Mouse (Mus musculus) liver, postnatal 0 days (tissue): Measurements from ENCODE around the gene Cd22. TPM values are rescaled to one million over a fixed set of nuclear protein-coding genes. Genes with fewer than 3 reads are reported as not detected.
A peak's percentile ranks its signal among the peaks of the same experiment; 100 is the strongest.

ENCODE experiments used
- ATAC-seq: fragments of 200-750 bp; cut with Nextera tagmentation; 2 replicates; pipeline ENCODE4 v1.8.0; 2017; ENCODE audit warnings: mild to moderate bottlenecking, moderate library complexity
- DNase-seq: peaks from one replicate; pipeline ENCODE4 v3.0.0-alpha.2; 2016
- H3K27ac ChIP-seq: fragments of 300-500 bp; sonication (generic); 2 replicates; pipeline ENCODE4 v1.5.1; 2014; ENCODE audit warnings: antibody characterized with exemption, moderate library complexity, mild to moderate bottlenecking, low read depth
- H3K27me3 ChIP-seq: fragments of 300-500 bp; sonication (generic); 2 replicates; pipeline ENCODE4 v1.6.1; 2014; ENCODE audit warnings: low read length, control low read depth, mixed read lengths; ENCODE audit not compliant: insufficient read depth
- H3K36me3 ChIP-seq: fragments of 300-500 bp; sonication (generic); replicated peaks from 2 replicates; pipeline ENCODE4 v1.6.1; 2014; ENCODE audit warnings: mild to moderate bottlenecking, control low read depth, low read length, moderate library complexity, mixed read lengths; ENCODE audit not compliant: insufficient read depth
- H3K4me1 ChIP-seq: fragments of 300-500 bp; sonication (generic); 2 replicates; pipeline ENCODE4 v1.6.1; 2014; ENCODE audit warnings: antibody characterized with exemption, mild to moderate bottlenecking, control low read depth; ENCODE audit not compliant: insufficient read depth
- H3K4me2 ChIP-seq: fragments of 300-500 bp; sonication (generic); 2 replicates; pipeline ENCODE4 v1.6.1; 2014; ENCODE audit warnings: low read depth, mild to moderate bottlenecking, low read length, moderate library complexity, mixed read lengths
- H3K4me3 ChIP-seq: fragments of 300-500 bp; sonication (generic); 2 replicates; pipeline ENCODE4 v1.5.1; 2014; ENCODE audit warnings: low read depth, low read length
- H3K9ac ChIP-seq: fragments of 300-500 bp; sonication (generic); replicated peaks from 2 replicates; pipeline ENCODE4 v1.6.1; 2014; ENCODE audit warnings: mild to moderate bottlenecking, moderate library complexity
- H3K9me3 ChIP-seq: fragments of 300-500 bp; sonication (generic); 2 replicates; pipeline ENCODE4 v1.6.1; 2016; ENCODE audit warnings: mild to moderate bottlenecking, control low read depth, low read length, mixed read lengths
- CTCF ChIP-seq: sonication (generic); IDR thresholded peaks from 2 replicates; pipeline ENCODE4 v1.5.1; 2016; ENCODE audit warnings: antibody characterized with exemption, low read depth
- EP300 ChIP-seq: IDR thresholded peaks from 2 replicates; pipeline ENCODE4 v1.6.1; 2016; ENCODE audit warnings: antibody characterized with exemption, low read depth, mild to moderate bottlenecking
- WGBS: fragments of 180-500 bp; shearing (Covaris S2); extraction: QIAGEN DNeasy Blood & Tissue Kit; methylation state at CpG from one replicate; pipeline ENCODE4 v1.1.7; 2014; ENCODE audit not compliant: insufficient replicate concordance; 5-methylcytosine and 5-hydroxymethylcytosine counted together
- polyA plus RNA-seq: library from polyadenylated mRNA; unstranded; fragments of >200 nt; fragmentation: Nextera tagmentation; extraction: Ambion mirVana; gene quantifications from 2 replicates; pipeline ENCODE4 v1.2.1, GENCODE M21; 2015

The Cd22 gene
- polyA plus RNA-seq, 1 experiment from 2014 or later: 1.5 TPM

DNA sequence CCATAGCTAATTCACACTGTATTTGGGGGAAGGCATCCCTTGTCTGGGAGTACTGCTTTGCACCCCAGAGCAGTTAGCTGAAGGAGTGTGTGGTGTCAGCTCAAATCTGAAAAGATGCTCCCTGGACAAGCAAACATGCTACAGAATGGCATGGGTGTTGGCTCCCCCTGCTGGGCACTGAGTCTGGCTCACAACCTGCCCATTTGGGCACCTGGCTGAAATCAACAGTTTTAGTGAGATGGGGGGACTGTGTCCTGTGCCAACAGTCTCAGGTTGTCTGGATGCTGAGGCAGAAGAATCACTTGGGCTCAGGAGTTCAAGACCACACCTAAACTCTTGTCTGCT is 20.9 kb downstream of the Cd22 start:
- Histone ChIP-seq H3K9me3 (no peaks in the 10 kb centered on the region), H3K4me2 (no peak overlapping the region; the same call in 1 of the 2 replicates), H3K36me3 (no peaks in the 10 kb centered on the region), H3K9ac (no peak overlapping the region), H3K27ac (no peak overlapping the region), H3K27me3 (no peaks in the 10 kb centered on the region), H3K4me1 (0 out of 2 replicates have a peak, but pooled peaks cover 3% of the 10 kb centered on the region), H3K4me3 (no peak overlapping the region)
- DNase-seq (peak; percentile 85), ATAC-seq (peak; percentile 75)
- TF ChIP-seq EP300 (no peak), CTCF (peak; percentile 94)

GRCm38 (mm10) chr7:30857746-30858145 is 22.4 kb downstream of the Cd22 start:
- ATAC-seq: no peak
- 70% methylated on average over 1 of the region's 1 CpGs for WGBS
- H3K36me3 ChIP-seq: no peaks in the 10 kb centered on the region
- TF ChIP-seq EP300 (no peak), CTCF (no peak)
- H3K9ac ChIP-seq: no peak overlapping the region
- DNase-seq: no peak
- no peak overlapping the region for H3K4me2 ChIP-seq
- H3K4me3 ChIP-seq: no peak overlapping the region
- no peak overlapping the region for H3K27ac ChIP-seq
- H3K27me3 ChIP-seq: no peaks in the 10 kb centered on the region
- H3K4me1 ChIP-seq: 0 out of 2 replicates have a peak, but pooled peaks cover 3% of the 10 kb centered on the region
- H3K9me3 ChIP-seq: no peaks in the 10 kb centered on the region

DNA sequence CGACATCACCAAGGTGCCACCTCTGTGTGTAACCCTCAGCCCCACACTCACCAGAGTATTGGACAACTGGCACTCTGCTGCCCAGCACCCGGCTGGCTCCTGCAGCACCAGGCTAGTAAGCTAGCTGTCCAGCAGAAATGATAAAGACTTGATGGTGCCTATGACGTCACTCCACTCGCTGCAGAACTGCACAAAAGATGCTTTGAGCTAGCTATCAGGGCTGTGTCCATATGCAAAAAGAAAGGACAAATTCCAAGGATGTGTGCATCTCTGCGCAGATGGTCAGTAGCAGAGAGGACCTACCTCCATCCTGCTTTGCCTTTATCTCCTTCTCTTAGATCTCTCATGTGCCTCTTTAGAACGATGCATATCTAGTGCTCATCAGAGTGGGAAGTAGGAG is 24.1 kb downstream of the Cd22 start, which contains the start of gene Ffar3:
Gene Ffar3 (minus strand): TSS at position 101 of the 400 bp plus-strand sequence.
- DNase-seq: no peak
- no peak for ATAC-seq
- 67% methylated on average over 6 of the region's 6 CpGs for WGBS

DNA sequence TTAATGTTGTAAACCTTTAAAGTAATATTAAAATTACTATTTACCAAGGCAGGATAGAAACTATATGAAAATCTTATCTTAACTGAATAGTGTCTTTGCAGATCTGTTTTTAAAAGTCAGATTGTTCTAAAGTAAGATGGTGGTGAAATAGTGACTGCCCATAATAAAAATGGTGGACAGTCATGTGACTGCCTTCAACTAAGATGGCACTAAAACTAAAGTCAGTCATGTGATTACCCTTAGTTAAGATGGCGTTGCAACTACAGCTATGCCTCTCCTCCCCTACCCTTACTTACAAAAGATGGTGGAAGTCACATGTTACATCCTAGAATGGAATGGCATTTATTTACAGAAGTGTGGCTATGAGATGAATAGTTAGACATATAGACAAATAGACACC is 28.7 kb downstream of the Cd22 start:
- ATAC-seq (no peak), DNase-seq (no peak)
- H3K27me3 ChIP-seq: no peaks in the 10 kb centered on the region
- no peaks in the 10 kb centered on the region for H3K36me3 ChIP-seq
- H3K27ac ChIP-seq: no peak overlapping the region
- 76% methylated on average over 1 of the region's 1 CpGs for WGBS
- H3K9ac ChIP-seq: no peak overlapping the region
- no peaks in the 10 kb centered on the region for H3K4me1 ChIP-seq
- no peak overlapping the region for H3K4me3 ChIP-seq
- no peaks in the 10 kb centered on the region for H3K9me3 ChIP-seq
- TF ChIP-seq EP300 (no peak), CTCF (no peak)
- no peak overlapping the region for H3K4me2 ChIP-seq

More for the DNA sequence above, 24.1 kb downstream of the Cd22 start, which contains the start of gene Ffar3:
- TF ChIP-seq CTCF: no peak
- no peak for TF ChIP-seq EP300
- Histone ChIP-seq H3K9me3 (no peaks in the 10 kb centered on the region), H3K36me3 (no peaks in the 10 kb centered on the region), H3K4me3 (no peak within 1 kb of the TSS), H3K4me1 (0 out of 2 replicates have a peak, but pooled peaks cover 3% of the 10 kb centered on the region), H3K27ac (no peak within 1 kb of the TSS), H3K4me2 (no peak within 1 kb of the TSS), H3K9ac (no peak within 1 kb of the TSS), H3K27me3 (no peaks in the 10 kb centered on the region)

GRCm38 (mm10) chr7:30847934-30848333 is 32.2 kb downstream of the Cd22 start:
- H3K9ac ChIP-seq: no peak overlapping the region
- 0 out of 2 replicates have a peak, but pooled peaks cover 3% of the 10 kb centered on the region for H3K4me1 ChIP-seq
- DNase-seq: no peak
- 73% methylated on average over 6 of the region's 6 CpGs for WGBS
- no peak overlapping the region for H3K27ac ChIP-seq
- H3K4me2 ChIP-seq: no peak overlapping the region
- ATAC-seq: no peak
- H3K36me3 ChIP-seq: no peaks in the 10 kb centered on the region
- TF ChIP-seq CTCF: no peak
- TF ChIP-seq EP300: no peak
- H3K9me3 ChIP-seq: no peaks in the 10 kb centered on the region
- H3K27me3 ChIP-seq: no peaks in the 10 kb centered on the region
- H3K4me3 ChIP-seq: no peak overlapping the region

GRCm38 (mm10) chr7:30847386-30847785 is 32.8 kb downstream of the Cd22 start:
- 70% methylated on average over 5 of the region's 5 CpGs for WGBS
- H3K9me3 ChIP-seq: no peaks in the 10 kb centered on the region
- no peak overlapping the region for H3K4me2 ChIP-seq
- DNase-seq: no peak
- 0 out of 2 replicates have a peak, but pooled peaks cover 3% of the 10 kb centered on the region for H3K4me1 ChIP-seq
- H3K36me3 ChIP-seq: no peaks in the 10 kb centered on the region
- H3K4me3 ChIP-seq: no peak overlapping the region
- no peak overlapping the region for H3K27ac ChIP-seq
- no peak for ATAC-seq
- TF ChIP-seq CTCF (no peak), EP300 (no peak)
- H3K9ac ChIP-seq: no peak overlapping the region
- no peaks in the 10 kb centered on the region for H3K27me3 ChIP-seq

DNA sequence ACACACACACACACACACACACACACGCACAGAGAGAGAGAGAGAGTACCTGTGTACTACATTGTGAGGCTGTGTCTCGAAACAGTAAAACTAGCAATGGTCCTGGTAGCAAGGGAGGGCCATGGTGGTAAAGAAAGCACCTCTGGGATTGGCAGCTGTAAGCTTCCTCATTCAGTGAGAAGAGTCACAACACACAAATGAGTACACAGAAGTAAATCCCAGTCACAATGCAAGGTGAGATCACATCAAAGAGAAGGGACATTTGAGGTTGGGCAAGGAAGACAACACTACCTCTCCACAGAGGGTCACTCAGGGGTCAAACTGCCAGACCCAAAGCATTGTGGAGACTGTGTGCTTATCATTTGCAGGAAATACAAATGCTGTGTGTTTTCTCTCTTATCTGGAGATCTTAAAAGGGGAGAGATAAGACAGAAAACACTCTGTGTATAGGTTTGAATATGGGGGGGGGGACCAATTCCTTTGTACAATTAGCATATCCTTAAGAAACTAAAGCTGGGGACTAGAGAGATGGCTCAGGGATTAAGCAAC is 33.6 kb downstream of the Cd22 start:
- no peaks in the 10 kb centered on the region for H3K27me3 ChIP-seq
- 48% methylated on average over 2 of the region's 2 CpGs for WGBS
- H3K9me3 ChIP-seq: no peaks in the 10 kb centered on the region
- H3K27ac ChIP-seq: no peak overlapping the region
- no peaks in the 10 kb centered on the region for H3K36me3 ChIP-seq
- H3K4me2 ChIP-seq: no peak overlapping the region
- peaks cover 7% of the 10 kb centered on the region; the same call in 1 of the 2 replicates for H3K4me1 ChIP-seq
- no peak for DNase-seq
- no peak overlapping the region for H3K9ac ChIP-seq
- no peak overlapping the region for H3K4me3 ChIP-seq
- no peak for ATAC-seq
- no peak for TF ChIP-seq EP300
- TF ChIP-seq CTCF: no peak
